Mouse (Mus musculus) cerebellum, adult 2 months (tissue): ENCODE results near the gene Tmem248. TPM values are rescaled to one million over a fixed set of nuclear protein-coding genes. Genes with fewer than 3 reads are reported as not detected.

Source experiments
- DNase-seq, 2 experiments: peaks; one replicate each; pipeline ENCODE4 v3.0.0; 2021
- H3K27ac ChIP-seq: fragments of 200-500 bp; 2 replicates; pipeline ENCODE4 v1.5.1; 2012; ENCODE audit warnings: low read length, control low read depth, inconsistent platforms; ENCODE audit not compliant: insufficient read depth
- H3K27me3 ChIP-seq: fragments of 200-500 bp; 2 replicates; pipeline ENCODE4 v1.6.1; 2012; ENCODE audit warnings: inconsistent platforms, mild to moderate bottlenecking, low read length, moderate library complexity; ENCODE audit not compliant: control insufficient read depth, insufficient read depth
- H3K4me1 ChIP-seq: fragments of 200-500 bp; 2 replicates; pipeline ENCODE4 v1.6.1; 2011; ENCODE audit warnings: low read length; ENCODE audit not compliant: control insufficient read depth, insufficient read depth
- H3K4me3 ChIP-seq: fragments of 200-500 bp; replicated peaks from 2 replicates; pipeline ENCODE3; 2011; ENCODE audit warnings: mild to moderate bottlenecking, low read depth, low read length, control low read depth; ENCODE audit not compliant: insufficient read depth
- CTCF ChIP-seq: fragments of 200-500 bp; IDR thresholded peaks from 2 replicates; pipeline ENCODE4 v1.5.1; 2011; ENCODE audit warnings: low read depth, mild to moderate bottlenecking, control low read depth, low read length, moderate library complexity, borderline replicate concordance; ENCODE audit not compliant: insufficient read depth
- POLR2A ChIP-seq: fragments of 200-500 bp; IDR thresholded peaks from 2 replicates; pipeline ENCODE4 v1.6.1; 2011; ENCODE audit warnings: low read length, control low read depth, borderline replicate concordance; ENCODE audit not compliant: insufficient read depth
- WGBS: fragments of 180-500 bp; shearing (Covaris S2); methylation state at CpG from one replicate; pipeline ENCODE4 v1.1.7; 2018; 5-methylcytosine and 5-hydroxymethylcytosine counted together
- polyA plus RNA-seq: library from polyadenylated mRNA; depleted of rRNA; stranded (reverse); fragments of >200 nt; gene quantifications from 2 replicates; pipeline ENCODE4 v1.2.3, GENCODE M21; 2012

Gene Tmem248
- polyA plus RNA-seq, 1 experiment, result 38.1 TPM

GRCm38 (mm10) chr5:130228120-130228519 is 11.2 kb downstream of the Tmem248 start:
- WGBS, result 76% methylated on average over 4 of the region's 4 CpGs
- no peak for DNase-seq
- H3K27me3 ChIP-seq, result no peaks in the 10 kb centered on the region
- H3K27ac ChIP-seq, result no peak overlapping the region
- peaks cover 8% of the 10 kb centered on the region for H3K4me1 ChIP-seq
- H3K4me3 ChIP-seq, result no peak overlapping the region
- TF ChIP-seq POLR2A, result no peak
- no peak for TF ChIP-seq CTCF

- no peaks in the 10 kb centered on the region for H3K4me1 ChIP-seq
- H3K27me3 ChIP-seq, result no peaks in the 10 kb centered on the region
- no peak overlapping the region for H3K27ac ChIP-seq
- TF ChIP-seq CTCF, result no peak
- TF ChIP-seq POLR2A, result no peak
- no peak for DNase-seq
- 94% methylated on average over 8 of the region's 8 CpGs for WGBS
- no peak overlapping the region for H3K4me3 ChIP-seq
Observed at GRCm38 (mm10) chr5:130236302-130236701, 19.4 kb downstream of the Tmem248 start.

GRCm38 (mm10) chr5:130239236-130239635 is 22.4 kb downstream of the Tmem248 start:
- Histone ChIP-seq H3K27me3 (no peaks in the 10 kb centered on the region), H3K27ac (no peak overlapping the region), H3K4me3 (no peak overlapping the region), H3K4me1 (no peaks in the 10 kb centered on the region)
- no peak for DNase-seq
- WGBS, result 71% methylated on average over 7 of the region's 7 CpGs
- no peak for TF ChIP-seq POLR2A
- TF ChIP-seq CTCF, result no peak

- Histone ChIP-seq H3K27me3 (no peaks in the 10 kb centered on the region), H3K27ac (no peak overlapping the region), H3K4me1 (no peaks in the 10 kb centered on the region), H3K4me3 (no peak overlapping the region)
- WGBS, result 75% methylated on average over 2 of the region's 2 CpGs
- no peak for DNase-seq
- no peak for TF ChIP-seq CTCF
- TF ChIP-seq POLR2A, result no peak
Observed at GRCm38 (mm10) chr5:130239856-130240255, 23.0 kb downstream of the Tmem248 start.

GRCm38 (mm10) chr5:130241426-130241825 is 24.5 kb downstream of the Tmem248 start:
- 88% methylated on average over 12 of the region's 12 CpGs for WGBS
- TF ChIP-seq CTCF (no peak), POLR2A (no peak)
- Histone ChIP-seq H3K27me3 (no peaks in the 10 kb centered on the region), H3K27ac (no peak overlapping the region), H3K4me3 (no peak overlapping the region), H3K4me1 (no peaks in the 10 kb centered on the region)
- no peak for DNase-seq

- no peak overlapping the region for H3K4me3 ChIP-seq
- no peaks in the 10 kb centered on the region for H3K27me3 ChIP-seq
- no peak overlapping the region for H3K27ac ChIP-seq
- H3K4me1 ChIP-seq, result no peaks in the 10 kb centered on the region
- no peak for TF ChIP-seq POLR2A
- no peak for TF ChIP-seq CTCF
- no peak for DNase-seq
- WGBS, result 75% methylated on average over 5 of the region's 5 CpGs
Observed at GRCm38 (mm10) chr5:130247823-130248222, 30.9 kb downstream of the Tmem248 start.

- WGBS, result 8% methylated on average over 19 of the region's 19 CpGs
- Histone ChIP-seq H3K4me1 (no peaks in the 10 kb centered on the region; the same call in 1 of the 2 replicates), H3K27me3 (no peaks in the 10 kb centered on the region), H3K4me3 (peak overlapping the region; percentile 79), H3K27ac (no peak overlapping the region)
- DNase-seq, result peak in 1 of 2 experiments; percentile 52
- TF ChIP-seq POLR2A (no peak), CTCF (peak; percentile 31; the same call in 1 of the 2 replicates)
Observed at GRCm38 (mm10) chr5:130254164-130255016, 37.5 kb downstream of the Tmem248 start.
